Mouse (Mus musculus): ENCODE data around the gene Gtf2h1. TPM values are rescaled to one million over a fixed set of nuclear protein-coding genes. Genes with fewer than 3 reads are reported as not detected.
"Not testable (repeated sequence)": the region's sequence is repeated elsewhere in the genome, so short reads cannot be mapped to it uniquely, and the experiment has no call there.

The Gtf2h1 gene
- polyA plus RNA-seq, 1 experiment from 2014 or later, result 52.1 TPM

DNA sequence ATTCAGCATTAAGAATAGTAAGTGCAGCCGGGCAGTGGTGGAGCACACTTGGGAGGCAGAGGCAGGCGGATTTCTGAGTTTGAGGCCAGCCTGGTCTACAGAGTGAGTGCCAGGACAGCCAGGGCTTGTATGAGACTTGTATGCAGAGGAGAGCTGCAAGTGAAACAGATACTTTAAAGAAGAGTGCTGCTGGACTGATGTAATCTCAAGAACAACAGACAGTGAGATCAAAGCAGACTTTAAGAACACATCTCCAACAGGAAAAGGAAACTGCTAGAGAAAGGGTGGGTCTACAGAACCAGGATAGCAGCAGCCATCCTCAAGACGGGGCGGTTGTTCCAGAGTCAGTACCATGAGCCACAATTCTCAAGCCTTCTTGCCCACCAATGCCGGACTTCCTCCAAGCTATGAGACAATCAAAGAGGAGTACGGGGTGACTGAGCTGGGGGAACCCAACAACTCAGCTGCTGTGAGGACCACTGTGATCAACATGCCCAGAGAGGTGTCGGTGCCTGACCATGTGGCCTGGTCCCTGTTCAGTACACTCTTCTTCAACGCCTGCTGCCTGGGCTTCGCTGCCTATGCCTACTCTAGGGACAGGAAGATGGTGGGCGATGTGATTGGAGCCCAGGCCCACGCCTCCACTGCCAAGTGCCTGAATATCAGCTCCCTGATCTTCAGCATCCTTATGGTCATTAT lies 36.4 kb downstream of the Gtf2h1 start:
- H3K4me1 ChIP-seq; H3K4me2 ChIP-seq (replicated peaks); H3K36me3 ChIP-seq; H3K9ac ChIP-seq (replicated peaks); ATAC-seq (ENCODE audit: low FRiP score, low read depth); H3K9me3 ChIP-seq; H3K27ac ChIP-seq (replicated peaks); H3K4me3 ChIP-seq; H3K27me3 ChIP-seq: not testable (repeated sequence)
- WGBS, result 88% methylated on average over 11 of the region's 11 CpGs

DNA sequence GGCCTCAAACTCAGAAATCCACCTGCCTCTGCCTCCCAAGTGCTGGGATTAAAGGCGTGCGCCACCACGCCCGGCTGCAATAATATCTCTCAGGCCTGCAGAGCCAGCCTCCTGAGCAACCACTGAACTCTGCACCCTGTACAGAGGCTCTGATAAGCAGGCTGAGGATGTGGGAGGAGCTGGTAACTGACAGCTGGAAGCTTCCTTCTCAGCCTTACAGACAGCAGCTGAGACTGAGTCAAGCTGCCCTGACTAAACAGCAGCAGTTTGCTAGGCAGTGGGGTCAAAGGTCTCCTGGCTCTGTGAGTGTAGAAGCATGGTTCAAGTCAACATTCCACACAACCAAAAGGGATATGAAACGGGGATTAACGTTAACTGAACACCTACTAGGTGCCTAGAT lies 37.4 kb downstream of the Gtf2h1 start:
- H3K9me3 ChIP-seq, result no peaks in the 10 kb centered on the region
- WGBS, result 80% methylated on average over 6 of the region's 6 CpGs
- peaks cover 13% of the 10 kb centered on the region for H3K4me1 ChIP-seq
- no peak overlapping the region for H3K27ac ChIP-seq (replicated peaks)
- no peak for ATAC-seq (ENCODE audit: low FRiP score, low read depth)
- H3K36me3 ChIP-seq, result no peaks in the 10 kb centered on the region
- H3K4me3 ChIP-seq, result no peak overlapping the region
- no peak overlapping the region for H3K9ac ChIP-seq (replicated peaks)
- H3K27me3 ChIP-seq, result no peaks in the 10 kb centered on the region
- no peak overlapping the region for H3K4me2 ChIP-seq (replicated peaks)

DNA sequence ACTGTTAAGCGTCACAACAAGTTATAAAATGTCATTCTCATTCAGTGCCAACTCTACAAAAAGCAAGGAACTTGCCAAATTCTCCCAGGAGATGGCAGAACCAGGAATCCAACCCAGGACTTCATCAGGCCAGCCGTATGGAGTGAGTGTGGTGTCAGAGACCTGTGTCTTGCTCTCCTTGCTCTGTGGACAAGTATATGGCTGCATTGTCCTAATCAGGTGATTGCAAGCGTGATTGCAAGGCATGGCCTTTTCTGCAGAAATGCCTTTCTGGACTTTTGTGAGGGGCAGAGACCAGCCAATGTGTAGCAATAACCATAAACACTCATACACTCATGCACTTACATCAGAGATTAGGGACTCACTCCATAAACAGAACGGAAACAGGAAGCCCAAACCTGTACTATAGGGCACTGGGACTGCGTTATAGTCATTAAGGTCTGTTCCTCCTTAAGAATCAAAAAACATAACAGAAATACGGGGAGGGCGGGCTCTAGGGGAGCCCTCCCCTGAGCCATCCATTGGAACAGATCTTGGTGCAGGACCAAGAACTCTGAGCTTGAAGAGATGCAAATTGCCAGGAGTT lies 37.9 kb downstream of the Gtf2h1 start:
- WGBS, result 90% methylated on average over 7 of the region's 7 CpGs
- Histone ChIP-seq H3K9me3 (no peaks in the 10 kb centered on the region), H3K4me3 (no peak overlapping the region), H3K4me1 (peaks cover 18% of the 10 kb centered on the region), H3K27ac (replicated peaks) (no peak overlapping the region), H3K27me3 (no peaks in the 10 kb centered on the region), H3K36me3 (no peaks in the 10 kb centered on the region), H3K4me2 (replicated peaks) (no peak overlapping the region), H3K9ac (replicated peaks) (no peak overlapping the region)
- ATAC-seq (ENCODE audit: low FRiP score, low read depth), result no peak

DNA sequence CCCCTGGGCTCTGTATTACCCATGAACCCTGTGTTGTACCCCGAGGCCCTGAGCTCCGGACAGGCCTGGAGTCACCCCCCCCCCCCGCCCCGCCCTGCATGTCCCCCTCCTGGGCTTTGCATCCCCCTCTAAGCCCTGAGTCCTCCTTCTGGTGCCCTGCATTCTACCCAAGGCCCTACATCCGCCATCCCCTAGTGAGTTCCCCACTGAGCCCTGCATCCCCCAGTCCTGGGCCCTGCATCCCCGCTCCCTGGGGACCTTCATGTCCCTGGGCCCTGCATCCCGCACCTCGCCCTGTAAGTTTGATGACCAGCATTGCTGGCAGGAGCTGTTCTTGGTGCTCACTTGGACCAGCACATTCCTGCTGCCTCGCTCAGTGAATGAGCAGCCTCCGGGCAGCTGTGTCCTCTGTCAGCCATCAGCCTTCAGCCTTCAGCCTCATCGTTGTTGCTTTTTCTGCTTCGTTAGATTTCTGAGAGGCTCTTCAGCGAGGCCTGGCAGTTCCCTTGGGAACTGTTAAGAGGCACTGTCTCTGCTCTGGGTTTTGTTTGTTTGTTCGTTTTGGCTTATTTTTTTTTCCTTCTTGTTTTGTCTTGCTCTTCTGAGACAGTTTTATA lies 39.2 kb downstream of the Gtf2h1 start:
- H3K4me2 ChIP-seq (replicated peaks), result 0 out of 2 replicates have a peak overlapping the region, but pooled peaks have one; percentile 5
- ATAC-seq (ENCODE audit: low FRiP score, low read depth), result peak; percentile 57; the same call in 1 of the 2 replicates
- H3K36me3 ChIP-seq, result no peaks in the 10 kb centered on the region
- 0 out of 2 replicates have a peak overlapping the region, but pooled peaks have one; percentile 30 for H3K27ac ChIP-seq (replicated peaks)
- no peaks in the 10 kb centered on the region for H3K27me3 ChIP-seq
- 20% methylated on average over 11 of the region's 14 CpGs for WGBS
- no peak overlapping the region for H3K9ac ChIP-seq (replicated peaks)
- H3K4me3 ChIP-seq, result no peak overlapping the region
- peaks cover 25% of the 10 kb centered on the region for H3K4me1 ChIP-seq
- H3K9me3 ChIP-seq, result no peaks in the 10 kb centered on the region

DNA sequence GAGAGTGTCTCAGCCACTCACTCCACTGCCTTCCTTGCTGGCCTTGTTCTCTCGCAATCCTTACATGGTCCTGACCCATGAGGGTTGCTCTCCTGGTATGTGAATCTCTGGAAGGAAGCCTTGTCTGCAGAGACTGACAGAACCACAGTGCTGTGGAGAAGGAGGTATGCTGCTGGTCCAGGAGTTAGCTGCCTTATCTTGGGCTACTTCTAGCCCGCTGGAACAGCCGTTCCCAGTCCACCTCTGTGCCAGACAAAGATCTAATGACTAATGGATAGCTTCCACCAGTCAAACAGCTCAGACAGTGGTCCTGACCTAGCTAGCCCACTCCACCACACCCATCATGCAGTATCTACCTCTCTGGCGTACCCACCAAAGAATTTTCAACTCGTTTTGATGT lies 40.5 kb downstream of the Gtf2h1 start:
- no peak overlapping the region for H3K4me2 ChIP-seq (replicated peaks)
- no peak overlapping the region for H3K9ac ChIP-seq (replicated peaks)
- peaks cover 8% of the 10 kb centered on the region; the same call in 1 of the 2 replicates for H3K27me3 ChIP-seq
- no peak for ATAC-seq (ENCODE audit: low FRiP score, low read depth)
- H3K9me3 ChIP-seq, result no peaks in the 10 kb centered on the region
- H3K4me3 ChIP-seq, result no peak overlapping the region
- no peaks in the 10 kb centered on the region for H3K36me3 ChIP-seq
- H3K4me1 ChIP-seq, result peaks cover 25% of the 10 kb centered on the region
- WGBS, result 85% methylated on average over 5 of the region's 5 CpGs
- H3K27ac ChIP-seq (replicated peaks), result no peak overlapping the region

DNA sequence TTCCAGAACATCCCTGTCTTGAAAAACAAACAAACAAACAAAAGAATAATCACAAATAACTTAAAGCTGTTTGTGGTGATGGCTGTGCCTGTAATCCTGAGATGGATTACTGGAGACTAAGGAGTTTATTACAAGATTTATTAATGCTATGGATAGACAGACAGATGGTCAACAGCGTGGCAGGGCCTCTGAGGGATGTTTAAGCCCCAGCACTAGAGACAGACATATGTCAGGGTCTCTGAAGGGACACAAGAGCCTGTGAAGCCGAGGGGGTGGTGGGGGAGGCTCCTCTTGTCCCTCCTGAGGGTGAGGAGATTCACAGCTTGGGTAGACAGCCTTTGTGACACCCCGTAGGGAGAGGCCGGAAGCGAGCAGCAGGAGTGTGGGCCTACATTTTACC lies 41.2 kb downstream of the Gtf2h1 start:
- Histone ChIP-seq H3K9me3 (no peaks in the 10 kb centered on the region), H3K4me2 (replicated peaks) (no peak overlapping the region), H3K36me3 (no peaks in the 10 kb centered on the region), H3K9ac (replicated peaks) (no peak overlapping the region), H3K4me1 (peaks cover 25% of the 10 kb centered on the region), H3K27ac (replicated peaks) (no peak overlapping the region), H3K27me3 (peaks cover 14% of the 10 kb centered on the region; the same call in 1 of the 2 replicates), H3K4me3 (no peak overlapping the region)
- no peak for ATAC-seq (ENCODE audit: low FRiP score, low read depth)
- WGBS, result 42% methylated on average over 5 of the region's 5 CpGs

DNA sequence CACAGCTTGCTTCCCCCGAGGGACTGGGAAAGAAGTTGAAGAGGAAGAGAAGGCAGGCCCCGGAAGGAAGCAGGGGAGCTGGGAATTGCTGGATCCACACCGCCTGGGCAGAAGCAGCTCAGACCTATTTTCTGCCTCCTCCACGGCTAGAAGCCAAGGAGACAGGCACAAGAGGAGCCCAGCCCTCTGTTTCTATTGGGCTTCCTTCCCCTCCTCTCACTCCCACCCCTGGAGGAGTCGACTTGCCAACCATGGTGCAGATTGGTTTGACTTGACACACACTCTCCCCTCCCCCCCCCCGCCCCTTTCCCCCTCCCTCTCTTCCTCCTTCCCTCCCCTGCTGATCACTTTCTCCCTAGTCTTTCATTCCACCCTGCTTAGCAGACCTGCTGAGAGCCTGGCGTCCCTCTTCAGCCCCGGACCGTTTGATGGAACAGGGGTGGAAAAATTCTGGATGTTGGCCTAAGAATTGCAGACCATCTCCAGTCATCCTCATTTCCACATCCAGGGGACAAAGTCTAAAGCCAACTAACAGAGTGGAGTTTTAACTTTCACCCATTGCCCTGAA lies 42.3 kb downstream of the Gtf2h1 start:
- Histone ChIP-seq H3K27ac (replicated peaks) (no peak overlapping the region; the same call in 1 of the 2 replicates), H3K4me2 (replicated peaks) (peak overlapping the region; percentile 9; the same call in 1 of the 2 replicates), H3K4me3 (no peak overlapping the region), H3K27me3 (peaks cover 23% of the 10 kb centered on the region), H3K36me3 (no peaks in the 10 kb centered on the region), H3K4me1 (peaks cover 25% of the 10 kb centered on the region), H3K9ac (replicated peaks) (no peak overlapping the region), H3K9me3 (no peaks in the 10 kb centered on the region)
- ATAC-seq (ENCODE audit: low FRiP score, low read depth), result no peak
- 2% methylated on average over 9 of the region's 9 CpGs for WGBS

DNA sequence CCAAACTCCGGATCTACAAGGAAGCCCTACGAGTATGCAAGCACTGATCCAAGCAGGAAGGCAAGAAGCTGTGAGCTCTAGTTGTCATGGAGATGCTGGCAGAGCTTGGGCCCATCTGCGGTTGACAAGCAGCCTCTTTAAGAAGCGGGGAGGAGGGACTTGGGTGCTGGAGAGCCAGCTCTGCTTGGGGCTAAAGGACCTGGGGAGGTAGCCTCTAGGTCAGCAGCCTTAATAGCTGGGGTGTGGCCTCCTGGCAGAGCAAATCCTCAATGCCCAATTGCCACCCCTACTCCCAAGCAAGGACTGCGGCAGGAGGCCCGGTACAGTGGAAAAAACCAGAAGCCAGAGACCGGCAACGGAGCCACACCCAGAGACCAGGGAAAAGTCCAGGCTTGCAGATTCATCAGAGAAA lies 43.0 kb downstream of the Gtf2h1 start:
- peak overlapping the region; percentile 18; the same call in 1 of the 2 replicates for H3K4me2 ChIP-seq (replicated peaks)
- H3K9ac ChIP-seq (replicated peaks), result no peak overlapping the region
- no peaks in the 10 kb centered on the region for H3K36me3 ChIP-seq
- peaks cover 25% of the 10 kb centered on the region for H3K4me1 ChIP-seq
- no peaks in the 10 kb centered on the region for H3K9me3 ChIP-seq
- 10% methylated on average over 8 of the region's 8 CpGs for WGBS
- ATAC-seq (ENCODE audit: low FRiP score, low read depth), result 0 out of 2 replicates have a peak, but pooled peaks have one; percentile 45
- no peak overlapping the region for H3K4me3 ChIP-seq
- 0 out of 2 replicates have a peak overlapping the region, but pooled peaks have one; percentile 15 for H3K27ac ChIP-seq (replicated peaks)
- peaks cover 23% of the 10 kb centered on the region for H3K27me3 ChIP-seq

DNA sequence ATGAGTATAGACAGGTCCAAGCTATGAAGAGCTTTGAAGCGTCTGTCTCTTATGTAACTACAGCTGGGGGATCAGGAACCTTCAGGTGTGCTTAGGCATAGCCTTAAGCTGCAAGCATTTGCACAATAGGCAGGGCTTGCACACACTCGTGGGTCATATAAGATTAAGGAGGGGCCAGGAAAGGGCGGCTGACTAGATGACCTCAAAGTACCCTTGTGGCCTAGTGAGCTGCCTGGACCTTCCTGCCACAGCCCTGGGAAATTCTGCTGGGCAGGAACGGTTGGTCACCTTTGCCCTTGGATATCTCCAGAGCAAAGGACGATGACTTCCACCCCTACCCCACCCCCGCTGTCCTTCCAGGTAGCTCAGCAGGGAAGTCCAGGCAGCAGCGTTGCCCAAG lies 43.5 kb downstream of the Gtf2h1 start:
- H3K27ac ChIP-seq (replicated peaks), result no peak overlapping the region
- 34% methylated on average over 7 of the region's 7 CpGs for WGBS
- H3K27me3 ChIP-seq, result peaks cover 23% of the 10 kb centered on the region
- no peak for ATAC-seq (ENCODE audit: low FRiP score, low read depth)
- H3K4me2 ChIP-seq (replicated peaks), result no peak overlapping the region
- H3K4me1 ChIP-seq, result peaks cover 25% of the 10 kb centered on the region
- no peaks in the 10 kb centered on the region for H3K36me3 ChIP-seq
- no peak overlapping the region for H3K9ac ChIP-seq (replicated peaks)
- no peak overlapping the region for H3K4me3 ChIP-seq
- H3K9me3 ChIP-seq, result no peaks in the 10 kb centered on the region

DNA sequence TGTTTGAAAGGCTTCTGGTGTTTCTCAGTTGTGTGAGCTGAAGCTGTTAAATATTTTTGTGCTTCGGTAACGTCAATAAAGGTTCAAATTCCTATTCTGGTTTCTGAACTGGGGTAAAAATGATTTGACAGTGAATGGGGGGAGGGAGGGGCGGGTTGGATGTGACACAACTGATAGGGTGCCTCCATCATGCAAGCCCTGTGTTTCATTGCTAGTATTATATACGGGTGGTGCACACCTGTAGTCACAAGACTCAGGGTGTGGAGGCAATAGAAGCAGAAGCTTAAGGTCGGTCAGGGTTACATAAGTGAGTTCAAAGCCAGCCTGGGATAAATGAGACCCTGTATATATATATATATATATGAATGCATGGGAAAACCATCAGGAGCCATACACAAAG lies 44.0 kb downstream of the Gtf2h1 start:
- WGBS, result 70% methylated on average over 5 of the region's 5 CpGs
- Histone ChIP-seq H3K27ac (replicated peaks) (no peak overlapping the region), H3K9ac (replicated peaks) (no peak overlapping the region), H3K9me3 (no peaks in the 10 kb centered on the region), H3K4me2 (replicated peaks) (no peak overlapping the region), H3K36me3 (no peaks in the 10 kb centered on the region), H3K4me1 (peaks cover 24% of the 10 kb centered on the region), H3K4me3 (no peak overlapping the region), H3K27me3 (peaks cover 23% of the 10 kb centered on the region)
- no peak for ATAC-seq (ENCODE audit: low FRiP score, low read depth)

DNA sequence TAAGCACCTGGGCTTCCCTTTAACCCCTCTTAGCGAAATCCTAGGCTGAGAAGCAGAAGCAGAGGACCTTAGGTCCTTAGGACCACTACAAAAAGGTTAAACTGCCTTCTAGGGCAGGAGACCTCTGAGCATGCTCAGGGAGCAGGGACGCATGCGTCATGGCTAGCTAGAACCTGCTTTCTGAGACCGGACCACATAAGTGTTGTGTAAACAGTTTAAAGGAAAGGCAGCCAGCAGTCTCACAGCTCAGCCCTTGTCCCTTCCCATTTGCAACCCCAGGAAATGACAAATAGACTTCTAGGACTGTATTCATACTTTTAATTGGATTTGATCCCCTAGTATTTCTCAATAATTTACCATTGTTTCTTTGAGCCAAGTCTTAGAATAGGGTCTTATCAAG lies 44.4 kb downstream of the Gtf2h1 start:
- WGBS, result 55% methylated on average over 4 of the region's 4 CpGs
- H3K4me2 ChIP-seq (replicated peaks), result no peak overlapping the region
- no peak overlapping the region for H3K9ac ChIP-seq (replicated peaks)
- H3K9me3 ChIP-seq, result no peaks in the 10 kb centered on the region
- ATAC-seq (ENCODE audit: low FRiP score, low read depth), result no peak
- H3K27me3 ChIP-seq, result peaks cover 23% of the 10 kb centered on the region
- peaks cover 23% of the 10 kb centered on the region for H3K4me1 ChIP-seq
- no peak overlapping the region for H3K4me3 ChIP-seq
- H3K36me3 ChIP-seq, result no peaks in the 10 kb centered on the region
- H3K27ac ChIP-seq (replicated peaks), result no peak overlapping the region

Data from midbrain, embryonic 12.5 days (tissue).